Mouse (Mus musculus) thymus, postnatal 25 days (tissue): ENCODE results near the gene Tab3.

Experiments used
- DNase-seq: peaks from one replicate; pipeline ENCODE4 v3.0.0; 2022

Gene Tab3

DNA sequence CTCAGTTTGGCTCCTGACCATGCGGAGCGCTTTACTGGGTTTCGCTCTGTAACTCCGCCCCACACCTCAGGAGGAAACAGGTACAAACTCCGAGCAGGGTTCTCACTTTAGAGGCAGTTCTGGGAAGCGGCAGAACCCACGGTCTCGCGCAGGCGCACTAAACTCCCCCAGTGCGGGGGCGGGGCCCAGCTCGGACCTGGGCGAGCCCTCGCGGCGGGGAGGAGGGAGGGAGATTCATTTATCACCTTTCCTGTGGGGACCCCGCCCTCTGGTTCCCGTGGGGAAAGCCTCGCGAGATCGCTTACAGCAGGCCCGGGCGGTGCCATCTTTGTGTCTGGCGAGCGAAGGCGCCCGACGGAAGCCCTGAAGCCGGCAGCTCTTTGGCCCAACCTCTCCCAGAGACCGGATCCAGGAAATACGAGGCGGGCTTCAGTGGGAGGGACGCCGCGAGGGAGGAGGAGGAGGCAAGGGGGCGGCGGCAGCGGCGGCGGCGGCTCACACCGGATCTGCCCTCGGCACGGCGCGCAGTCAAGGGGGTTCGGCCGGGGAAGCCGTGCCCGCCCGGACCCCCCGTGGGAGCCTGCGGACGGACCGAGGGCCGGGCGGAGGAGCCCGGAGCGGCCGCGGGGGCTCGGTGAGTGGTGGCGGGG, at the start of gene Tab3:
Gene Tab3, plus strand, starts transcription at position 491 of the 650 bp plus-strand sequence.
- peak; percentile 95 for DNase-seq

DNA sequence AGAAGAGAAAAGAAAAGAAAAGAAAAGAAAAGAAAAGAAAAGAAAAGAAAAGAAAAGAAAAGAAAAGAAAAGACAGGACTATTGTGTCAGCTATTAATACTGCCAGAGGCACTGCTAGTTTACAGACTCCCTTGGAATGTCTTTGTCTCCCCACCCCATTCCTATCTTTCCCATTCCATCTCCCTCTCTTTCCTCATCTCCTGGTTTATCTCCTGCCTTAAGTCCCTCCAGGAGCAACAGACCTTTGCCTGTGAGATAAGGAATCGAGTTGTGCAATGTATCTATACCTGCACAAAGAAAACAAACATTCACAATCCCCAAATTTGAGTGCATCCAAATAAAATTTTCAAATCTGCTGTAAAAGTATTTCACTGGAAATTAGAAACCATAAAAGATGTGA, 48.3 kb upstream of the Tab3 start:
- no peak for DNase-seq

DNA sequence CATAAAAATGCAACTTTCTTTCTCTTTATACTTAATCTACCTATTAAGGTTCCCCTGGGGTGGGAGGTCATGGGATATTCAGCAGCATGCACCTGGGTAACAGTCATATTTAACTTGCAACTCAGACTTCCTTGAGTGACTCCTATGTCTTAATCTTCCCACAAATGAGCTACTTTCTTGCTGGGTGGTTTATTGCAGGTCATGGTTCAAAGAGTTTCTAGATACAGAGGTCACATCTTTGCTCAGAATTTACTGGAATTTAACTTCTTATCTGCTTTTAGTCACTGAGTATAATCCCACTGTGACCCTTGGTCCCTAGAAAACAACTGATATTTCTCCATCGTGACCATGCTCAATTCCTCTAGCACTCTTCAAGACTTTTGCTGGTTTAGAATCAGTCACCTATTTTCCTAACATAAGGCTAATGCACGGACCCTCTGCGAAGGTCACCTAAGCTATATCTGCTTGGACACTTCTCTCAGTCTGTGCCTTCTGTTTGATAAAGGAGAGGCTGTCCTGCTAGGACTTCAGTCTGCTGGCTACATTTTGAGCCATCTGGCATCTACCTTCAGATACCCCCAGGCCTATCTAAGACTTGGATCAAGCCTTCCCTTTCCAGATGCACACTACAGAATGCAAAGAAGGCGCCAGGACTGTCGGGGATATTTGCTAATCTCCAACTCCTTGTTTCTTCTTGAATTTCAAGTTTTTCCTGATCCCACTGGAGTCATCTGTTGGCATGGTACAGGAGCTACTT, 47.4 kb upstream of the Tab3 start:
- no peak for DNase-seq

DNA sequence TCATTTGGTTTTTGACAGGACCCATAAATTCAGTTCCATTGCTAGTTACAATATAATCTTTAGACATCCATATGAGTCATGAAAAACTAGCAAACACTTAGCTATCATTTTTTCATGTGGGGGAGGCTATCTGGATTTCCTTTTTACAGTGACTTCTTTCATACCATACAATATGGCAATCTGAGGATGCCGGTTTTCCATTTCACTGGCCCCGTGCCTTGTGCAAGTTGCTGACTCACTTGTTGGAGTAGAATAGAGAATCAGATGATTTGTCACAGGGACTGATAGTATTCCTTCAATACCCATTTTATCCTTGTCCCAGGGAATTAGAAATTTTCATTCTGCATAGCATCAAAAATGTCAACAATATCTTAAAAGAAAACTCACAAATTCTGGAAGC, 14.9 kb upstream of the Tab3 start:
- no peak for DNase-seq

DNA sequence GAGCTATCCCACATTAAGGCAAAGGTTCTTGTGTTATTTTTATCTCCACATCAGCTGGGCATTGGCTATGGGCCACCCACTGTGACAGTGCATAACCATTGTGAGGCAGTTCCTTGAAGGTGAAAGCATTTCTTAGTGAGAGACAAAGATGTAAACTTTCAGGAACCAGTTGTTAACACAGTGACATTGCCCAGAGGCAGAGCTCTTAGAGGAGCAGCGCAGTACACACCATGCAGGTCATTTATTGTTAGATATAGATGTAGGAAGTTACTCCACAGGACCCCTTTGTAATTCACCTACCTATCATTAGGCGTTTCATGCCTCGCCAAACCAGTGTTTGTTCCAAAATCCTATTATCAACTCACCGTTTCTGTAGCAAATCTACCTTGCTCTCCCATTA, 7.6 kb upstream of the Tab3 start:
- no peak for DNase-seq

DNA sequence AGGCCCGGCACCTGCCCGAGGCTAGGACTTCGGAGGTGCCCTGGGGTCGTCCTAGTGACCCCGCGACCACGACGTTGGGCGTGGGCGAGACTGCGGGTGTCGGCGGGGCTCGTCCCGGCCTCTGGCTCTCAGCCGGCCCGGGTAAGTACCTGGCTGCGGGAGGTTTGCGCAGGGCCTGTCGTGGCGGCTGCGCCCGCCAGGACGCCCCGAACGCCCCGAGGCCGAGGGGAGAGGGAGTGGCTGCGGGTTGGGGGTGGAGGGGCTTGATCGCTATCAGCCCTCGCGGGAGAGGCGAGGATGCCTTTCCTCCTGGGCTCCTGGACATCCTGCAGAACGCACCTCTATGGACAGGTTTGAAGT, 340 bp downstream of the Tab3 start:
- DNase-seq: no peak

DNA sequence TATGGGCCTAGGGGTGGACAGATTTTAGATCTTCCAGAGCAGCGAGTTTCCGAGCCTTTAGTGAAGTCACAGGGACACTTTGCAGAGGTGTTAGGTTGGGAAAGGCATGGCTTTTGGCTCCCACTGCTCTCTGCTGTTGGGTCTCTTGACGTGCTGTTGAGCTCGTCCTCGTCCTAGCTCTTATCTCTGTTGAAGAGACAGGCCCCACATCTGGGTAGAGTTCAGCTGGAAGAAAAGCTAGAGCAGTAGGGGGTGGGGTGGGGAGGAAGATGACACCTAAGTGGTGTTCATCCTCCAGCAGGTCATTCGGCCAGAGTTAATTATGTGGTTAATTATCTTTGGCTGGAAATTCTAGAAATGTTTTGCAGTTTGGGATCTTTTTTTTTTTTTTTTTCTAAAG, 2.5 kb downstream of the Tab3 start:
- no peak for DNase-seq

DNA sequence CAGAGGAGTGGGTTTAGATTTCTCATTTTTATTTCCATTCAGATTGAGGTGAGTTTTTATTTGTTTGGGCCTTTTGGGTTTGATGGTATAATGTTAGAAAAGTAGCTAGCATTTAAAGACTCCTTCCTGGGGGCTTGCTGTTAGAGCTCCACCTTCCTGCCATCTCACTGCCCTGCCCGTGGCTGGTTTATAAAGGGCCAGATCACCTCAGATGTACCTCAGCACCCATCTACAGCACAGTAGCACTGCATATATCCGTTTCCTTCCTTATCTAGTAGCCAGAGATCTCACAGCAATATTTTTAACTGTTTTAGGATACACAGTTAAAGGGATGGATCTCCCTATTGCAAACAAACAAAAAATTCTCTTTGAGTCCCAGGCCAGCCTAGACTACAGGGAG, 6.9 kb downstream of the Tab3 start:
- DNase-seq: no peak

DNA sequence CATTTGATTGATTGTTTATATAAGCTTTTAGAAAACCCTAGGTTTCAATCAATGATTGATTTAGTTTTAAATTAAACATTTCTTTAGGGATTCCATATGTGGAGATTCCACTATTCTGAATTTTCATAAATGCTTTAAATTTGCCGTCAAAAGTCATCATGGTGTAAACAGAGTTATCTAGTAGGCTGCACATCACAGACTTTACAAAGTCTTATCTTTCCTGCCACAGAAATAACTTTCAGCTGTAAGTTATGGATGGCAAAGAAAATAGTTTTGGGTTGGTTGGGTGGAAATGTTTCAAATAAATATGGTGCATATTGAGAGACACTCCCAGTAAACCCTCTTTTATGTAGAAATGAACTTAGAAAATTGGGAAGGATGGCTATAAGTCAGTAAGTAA, 8.7 kb downstream of the Tab3 start:
- no peak for DNase-seq

DNA sequence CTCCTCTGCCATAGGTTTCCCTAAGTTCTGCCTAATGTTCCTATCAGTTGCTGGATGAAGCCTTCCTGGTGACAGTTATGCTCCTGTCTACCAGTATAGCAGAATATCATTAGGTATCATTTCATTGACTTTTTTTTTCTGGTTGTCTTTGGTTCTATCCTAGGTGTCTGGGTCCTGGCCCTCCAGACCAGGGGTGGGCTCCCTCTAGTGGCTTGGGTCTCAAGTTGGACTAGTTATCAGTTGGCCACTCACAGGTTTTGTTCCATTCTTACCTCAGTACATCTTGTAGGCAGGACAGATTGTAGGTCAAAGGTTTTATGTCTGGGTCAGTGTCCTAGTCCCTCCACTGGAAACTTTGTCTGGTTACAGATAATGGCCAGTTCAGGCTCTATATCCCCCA, 11.8 kb downstream of the Tab3 start:
- peak; percentile 5 for DNase-seq

DNA sequence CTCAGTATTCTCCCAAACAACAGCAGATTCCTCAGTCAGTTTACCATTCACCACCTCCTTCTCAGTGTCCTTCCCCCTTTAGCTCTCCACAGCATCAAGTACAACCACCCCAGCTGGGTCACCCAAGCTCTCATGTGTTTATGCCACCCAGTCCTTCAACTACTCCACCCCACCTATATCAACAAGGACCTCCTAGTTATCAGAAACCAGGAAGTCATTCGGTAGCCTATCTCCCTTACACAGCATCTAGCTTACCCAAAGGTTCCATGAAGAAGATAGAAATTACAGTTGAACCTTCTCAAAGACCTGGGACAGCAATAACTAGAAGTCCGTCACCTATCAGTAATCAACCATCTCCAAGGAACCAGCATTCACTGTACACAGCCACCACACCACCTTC, 40.9 kb downstream of the Tab3 start:
- DNase-seq: no peak

DNA sequence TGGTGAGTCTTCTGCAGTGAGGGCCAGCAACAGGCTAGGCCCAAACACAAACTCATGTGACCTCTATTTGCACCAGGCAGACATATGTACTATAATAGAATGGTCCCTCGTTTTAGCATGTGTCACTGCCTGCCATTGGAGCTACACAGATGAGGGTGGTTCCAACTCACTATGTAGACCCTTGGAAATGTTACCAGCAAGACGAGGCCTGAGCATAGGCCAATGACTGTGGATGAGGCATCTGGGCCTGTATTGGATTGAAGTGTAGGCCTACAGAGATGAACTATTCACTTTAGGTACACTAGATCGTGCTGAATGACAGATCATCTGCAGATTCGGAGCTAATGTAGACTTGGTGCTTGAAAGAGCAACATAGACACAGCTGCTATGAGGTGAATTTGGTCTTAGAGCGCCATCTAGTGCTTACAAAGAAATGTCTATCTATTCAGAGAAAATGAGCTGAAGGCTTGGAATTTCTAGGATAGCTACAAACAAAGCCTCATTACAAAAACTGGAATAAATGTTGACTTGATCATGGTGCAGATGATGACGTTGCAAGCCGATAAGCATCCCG, 72.5 kb downstream of the Tab3 start:
- peak; percentile 1 for DNase-seq

DNA sequence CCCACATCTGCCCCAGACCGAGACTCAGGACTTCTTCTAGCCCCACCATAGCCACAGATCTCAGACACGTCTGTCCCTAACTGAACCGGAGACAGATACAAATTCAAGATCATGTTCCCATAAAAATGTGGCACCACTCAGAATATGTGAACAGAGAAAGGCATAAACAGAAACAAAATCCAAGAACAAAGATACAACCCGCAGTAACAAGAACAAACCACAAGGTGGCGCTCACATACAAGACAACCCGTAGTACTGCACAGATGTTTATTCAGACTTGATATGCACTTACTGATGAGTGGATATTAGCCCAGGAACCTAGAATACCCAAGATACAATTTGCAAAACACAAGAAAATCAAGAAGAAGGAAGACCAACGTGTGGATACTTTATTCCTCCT, 103.0 kb downstream of the Tab3 start:
- peak; percentile 22 for DNase-seq

DNA sequence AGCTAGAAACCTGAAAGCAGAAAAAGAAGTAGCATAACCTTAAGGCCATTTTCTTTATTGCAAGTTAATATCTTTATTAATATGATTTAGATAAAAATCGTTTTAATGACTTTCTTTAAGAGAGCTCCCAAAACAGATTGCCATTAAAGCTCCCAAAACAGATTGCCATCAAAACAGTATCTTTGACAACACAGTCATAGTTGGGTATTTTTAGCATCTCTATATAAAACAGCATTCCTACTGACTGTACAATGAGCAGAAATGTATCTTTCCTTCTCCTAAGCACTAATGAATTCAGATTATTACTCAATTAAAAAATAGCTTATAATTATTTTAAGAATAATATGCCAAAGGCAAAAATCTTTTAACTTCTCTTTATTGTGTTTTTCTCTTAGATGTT, 108.3 kb downstream of the Tab3 start:
- DNase-seq: no peak

DNA sequence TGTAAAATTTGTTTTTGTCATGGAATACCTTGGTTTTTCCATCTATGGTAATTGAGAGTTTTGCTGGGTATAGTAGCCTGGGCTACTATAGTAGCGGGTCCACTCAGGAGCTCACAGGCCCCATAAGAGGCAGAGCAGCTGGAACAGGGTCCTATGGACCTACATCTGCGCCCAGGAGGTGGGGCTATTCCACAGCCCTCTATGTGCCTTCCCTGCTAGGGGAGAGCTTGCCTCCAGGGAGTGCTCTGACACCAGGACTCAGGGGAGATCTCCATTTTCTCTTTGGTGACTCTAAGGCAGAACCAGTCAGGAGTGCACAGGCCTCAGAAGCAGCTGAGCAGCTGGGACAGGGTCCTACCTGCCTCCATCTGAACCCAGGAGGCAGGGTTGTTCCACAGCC, 109.9 kb downstream of the Tab3 start:
- DNase-seq: no peak
